Mouse (Mus musculus): ENCODE data around the gene Tmem41a.
"Not testable (repeated sequence)": the region's sequence is repeated elsewhere in the genome, so short reads cannot be mapped to it uniquely, and the experiment has no call there.

The Tmem41a gene

DNA sequence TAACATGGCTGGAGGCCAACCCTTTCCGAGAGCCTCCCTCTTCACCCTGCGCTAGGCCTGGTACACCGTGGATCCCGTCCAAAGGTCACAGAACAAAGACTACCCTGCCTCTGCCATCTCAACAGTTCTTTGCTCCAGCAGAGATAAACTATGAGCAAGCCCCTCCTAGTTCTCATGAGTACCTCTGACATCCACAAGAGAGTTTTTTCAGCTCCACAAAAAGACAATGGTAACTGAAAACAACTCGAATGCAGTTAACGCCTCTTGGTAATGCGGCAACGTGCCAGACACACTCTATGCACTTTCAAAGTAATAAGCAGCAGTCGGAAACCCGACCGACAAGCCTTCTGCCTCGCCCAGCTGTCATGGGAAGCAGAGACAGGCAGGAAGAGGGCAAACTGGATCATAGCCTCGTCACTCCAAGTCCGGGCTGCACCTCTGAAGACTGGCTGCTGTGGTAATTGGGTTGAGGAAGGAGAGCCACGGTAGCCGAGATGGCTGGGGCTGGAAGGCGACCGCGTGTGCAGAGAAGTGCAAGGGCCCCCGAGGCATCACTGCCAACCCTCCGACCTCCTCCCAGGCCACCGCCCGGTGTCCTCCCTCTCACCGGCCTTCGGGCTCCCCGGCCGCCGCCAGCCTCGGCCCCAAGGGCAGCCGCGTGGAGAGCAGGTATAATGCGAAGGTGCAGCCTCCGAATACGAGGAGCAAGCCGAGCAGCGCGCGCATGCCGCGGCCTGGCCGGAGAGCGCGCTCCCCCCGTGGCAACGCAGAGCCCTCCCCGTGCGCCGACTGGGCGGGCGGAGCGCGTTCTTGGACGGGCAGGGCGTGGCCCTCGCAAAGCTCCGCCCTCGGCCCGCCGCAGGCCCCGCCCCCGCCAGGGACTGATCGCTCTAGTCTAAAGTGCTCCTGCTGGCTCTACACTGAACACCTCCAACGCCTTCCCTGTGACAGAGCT lies at the start of gene Tmem41a:
Tmem41a (minus strand) TSS at position 792 of the 955 bp plus-strand sequence.
- DNase-seq (ENCODE audit: low read depth, low spot score) = peak; percentile 84
- Histone ChIP-seq H3K36me3 (ENCODE audit: control insufficient read depth, insufficient read depth, low read length, poor library complexity, severe bottlenecking) (no peaks in the 10 kb centered on the region), H3K27me3 (ENCODE audit: control insufficient read depth, insufficient read depth, low read length, poor library complexity, severe bottlenecking) (no peaks in the 10 kb centered on the region)

DNA sequence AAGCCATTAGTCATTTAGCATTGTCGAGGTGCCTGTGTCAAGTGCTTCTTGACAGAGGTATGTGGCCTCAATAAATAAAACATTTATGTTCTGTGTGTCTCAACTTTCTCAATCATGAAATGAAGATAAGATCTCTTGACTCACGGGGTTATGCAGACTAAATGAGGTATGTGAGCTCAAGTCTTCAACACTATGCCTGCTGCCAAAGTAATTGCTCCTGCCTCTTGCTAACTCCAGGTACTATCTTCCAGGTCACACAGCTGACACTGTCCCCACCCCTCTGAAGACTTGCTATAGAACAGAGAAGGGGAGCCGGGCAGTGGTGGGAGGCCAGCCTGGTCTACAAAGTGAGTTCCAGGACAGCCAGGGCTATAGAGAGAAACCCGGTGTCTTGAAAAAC lies 49.0 kb upstream of the Tmem41a start:
- Histone ChIP-seq H3K27me3 (ENCODE audit: control insufficient read depth, insufficient read depth, low read length, poor library complexity, severe bottlenecking) (no peaks in the 10 kb centered on the region), H3K36me3 (ENCODE audit: control insufficient read depth, insufficient read depth, low read length, poor library complexity, severe bottlenecking) (no peaks in the 10 kb centered on the region)
- DNase-seq (ENCODE audit: low read depth, low spot score) = no peak

DNA sequence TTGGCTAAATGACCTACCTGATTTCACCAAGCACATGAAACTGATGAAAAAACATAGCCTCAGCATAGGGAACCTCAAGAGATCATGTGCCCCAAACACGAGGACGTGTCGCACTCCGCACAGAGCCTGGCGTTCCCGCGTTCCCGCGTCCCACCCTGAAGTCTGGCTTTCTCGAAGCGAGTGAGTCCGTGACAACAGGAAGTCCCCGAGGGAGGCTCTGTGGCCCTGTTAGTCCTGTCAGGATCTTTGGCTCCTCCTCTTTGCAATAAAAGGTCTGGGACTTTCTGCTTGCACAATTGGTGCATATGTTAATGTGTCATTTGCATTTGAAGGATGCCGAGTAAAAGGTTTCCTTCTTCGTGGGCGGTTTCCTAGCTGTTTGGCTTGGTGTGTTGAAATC lies 48.0 kb upstream of the Tmem41a start, which contains the start of gene Liph:
Liph (minus strand) TSS at position 360 of the 400 bp plus-strand sequence.
- no peaks in the 10 kb centered on the region for H3K36me3 ChIP-seq (ENCODE audit: control insufficient read depth, insufficient read depth, low read length, poor library complexity, severe bottlenecking)
- no peaks in the 10 kb centered on the region for H3K27me3 ChIP-seq (ENCODE audit: control insufficient read depth, insufficient read depth, low read length, poor library complexity, severe bottlenecking)
- peak; percentile 31 for DNase-seq (ENCODE audit: low read depth, low spot score)

DNA sequence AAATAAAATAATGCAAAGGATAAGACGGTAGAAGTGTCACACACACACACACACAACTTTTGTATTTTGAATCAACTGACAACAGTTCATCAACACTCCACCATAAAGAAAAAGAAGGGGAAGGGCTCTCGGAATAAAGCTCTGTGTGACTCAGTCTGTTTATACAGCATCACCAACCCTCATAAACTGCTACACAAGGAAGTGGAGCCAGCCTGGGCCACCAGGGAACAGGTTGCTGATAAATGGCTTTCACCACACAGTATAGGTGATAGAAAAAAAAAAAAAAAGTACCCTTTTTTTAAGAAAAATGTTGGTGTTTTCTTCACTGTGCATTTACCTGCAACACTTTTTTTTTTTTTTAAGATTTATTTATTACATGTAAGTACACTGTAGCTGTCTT lies 44.4 kb upstream of the Tmem41a start:
- no peak for DNase-seq (ENCODE audit: low read depth, low spot score)
- Histone ChIP-seq H3K27me3 (ENCODE audit: control insufficient read depth, insufficient read depth, low read length, poor library complexity, severe bottlenecking) (no peaks in the 10 kb centered on the region), H3K36me3 (ENCODE audit: control insufficient read depth, insufficient read depth, low read length, poor library complexity, severe bottlenecking) (no peaks in the 10 kb centered on the region)

DNA sequence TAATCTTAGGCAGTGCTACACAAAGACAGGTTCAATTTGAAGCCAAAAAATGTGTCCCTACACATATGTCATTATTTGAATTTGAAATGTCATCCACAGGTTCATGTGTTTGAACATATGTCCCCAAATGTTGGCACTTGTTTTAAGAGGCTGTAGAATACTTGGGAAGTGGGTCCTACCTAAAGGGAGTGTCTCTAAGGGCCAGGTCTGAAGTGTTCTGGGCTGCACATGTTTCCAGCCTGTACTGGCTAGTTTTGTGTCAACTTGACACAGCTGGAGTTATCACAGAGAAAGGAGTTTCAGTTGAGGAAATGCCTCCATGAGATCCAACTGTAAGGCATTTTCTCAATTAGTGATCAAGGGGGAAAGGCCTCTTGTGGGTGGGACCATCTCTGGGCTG lies 43.5 kb upstream of the Tmem41a start:
- H3K36me3 ChIP-seq (ENCODE audit: control insufficient read depth, insufficient read depth, low read length, poor library complexity, severe bottlenecking); DNase-seq (ENCODE audit: low read depth, low spot score); H3K27me3 ChIP-seq (ENCODE audit: control insufficient read depth, insufficient read depth, low read length, poor library complexity, severe bottlenecking): not testable (repeated sequence)

DNA sequence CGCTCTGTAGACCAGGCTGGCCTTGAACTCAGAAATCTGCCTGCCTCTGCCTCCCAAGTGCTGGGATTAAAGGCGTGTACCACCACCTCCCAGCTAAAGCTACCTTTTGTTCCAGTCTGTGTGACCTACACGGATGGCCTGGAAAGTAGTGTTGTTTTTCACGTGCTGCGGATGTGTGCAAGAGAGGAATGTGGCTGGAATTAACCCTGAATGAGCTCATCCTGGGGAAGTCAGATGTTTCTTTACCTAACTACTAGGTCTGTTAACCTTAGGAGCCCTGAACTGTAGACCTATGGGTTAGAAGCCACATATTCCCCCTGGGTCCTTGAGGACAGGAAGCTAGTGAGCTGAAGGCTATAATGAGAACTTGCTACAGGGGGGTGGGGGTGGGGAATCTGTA lies 40.6 kb upstream of the Tmem41a start:
- no peaks in the 10 kb centered on the region for H3K36me3 ChIP-seq (ENCODE audit: control insufficient read depth, insufficient read depth, low read length, poor library complexity, severe bottlenecking)
- no peak for DNase-seq (ENCODE audit: low read depth, low spot score)
- no peaks in the 10 kb centered on the region for H3K27me3 ChIP-seq (ENCODE audit: control insufficient read depth, insufficient read depth, low read length, poor library complexity, severe bottlenecking)

DNA sequence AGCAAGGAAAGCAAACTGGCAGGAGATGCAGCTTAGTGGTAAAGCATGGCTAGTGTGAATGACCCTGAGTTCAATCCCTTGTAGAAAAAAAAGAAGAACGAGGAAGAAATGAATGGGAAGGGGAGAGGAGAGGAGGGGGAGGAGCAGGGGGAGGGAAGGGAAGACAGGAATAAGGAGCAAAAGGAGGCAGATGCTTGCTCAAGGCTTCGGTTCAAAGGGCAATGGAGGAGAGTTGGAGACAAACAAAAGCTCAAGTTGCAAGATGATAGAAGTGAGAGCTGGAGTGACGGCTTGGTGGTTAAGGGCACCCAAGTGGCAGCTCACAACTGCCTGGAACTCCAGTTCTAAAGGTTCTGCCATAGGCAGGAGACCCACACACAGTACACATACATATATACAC lies 38.8 kb upstream of the Tmem41a start:
- no peaks in the 10 kb centered on the region for H3K36me3 ChIP-seq (ENCODE audit: control insufficient read depth, insufficient read depth, low read length, poor library complexity, severe bottlenecking)
- no peak for DNase-seq (ENCODE audit: low read depth, low spot score)

DNA sequence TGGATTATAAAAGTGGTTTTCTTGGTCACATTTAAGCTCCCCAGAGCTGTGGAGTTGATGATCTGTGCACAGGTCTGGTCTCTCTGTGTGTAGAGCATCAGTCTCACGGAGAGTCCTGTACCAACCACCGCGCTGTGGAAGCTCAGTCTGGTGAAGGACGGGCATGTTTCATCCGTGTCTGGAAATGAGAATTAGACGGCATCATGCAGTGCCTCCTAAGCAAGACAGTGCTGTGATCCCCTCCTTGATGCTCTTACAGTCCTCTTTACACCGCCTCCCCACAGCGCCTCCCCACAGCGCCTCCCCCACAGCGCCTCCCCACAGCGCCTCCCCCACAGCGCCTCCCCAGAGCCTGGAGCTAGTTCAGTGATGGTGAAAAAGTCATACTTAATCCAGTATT lies 36.7 kb upstream of the Tmem41a start:
- Histone ChIP-seq H3K27me3 (ENCODE audit: control insufficient read depth, insufficient read depth, low read length, poor library complexity, severe bottlenecking) (no peaks in the 10 kb centered on the region), H3K36me3 (ENCODE audit: control insufficient read depth, insufficient read depth, low read length, poor library complexity, severe bottlenecking) (no peaks in the 10 kb centered on the region)
- DNase-seq (ENCODE audit: low read depth, low spot score) = no peak

More for the DNA sequence above, 38.8 kb upstream of the Tmem41a start:
- H3K27me3 ChIP-seq (ENCODE audit: control insufficient read depth, insufficient read depth, low read length, poor library complexity, severe bottlenecking) = no peaks in the 10 kb centered on the region

DNA sequence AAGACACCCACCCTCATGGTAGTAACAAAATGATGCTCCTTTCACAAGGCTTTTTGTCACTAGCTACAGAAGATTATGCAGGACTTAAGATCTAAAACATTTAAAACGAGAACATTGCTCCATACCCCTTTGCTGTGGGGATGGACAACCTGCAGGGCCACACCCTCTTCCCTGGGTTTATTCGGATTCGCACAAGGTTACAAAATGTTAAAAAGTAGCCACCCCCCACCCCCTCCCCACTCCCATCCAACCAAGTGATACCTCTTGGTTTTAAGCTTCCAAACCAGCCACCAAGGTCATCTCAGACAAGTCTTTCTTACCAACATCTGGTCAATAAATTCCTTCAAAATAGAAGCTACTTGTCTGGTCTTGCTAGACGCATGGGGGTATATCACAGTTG lies 36.2 kb upstream of the Tmem41a start:
- no peak for DNase-seq (ENCODE audit: low read depth, low spot score)
- H3K36me3 ChIP-seq (ENCODE audit: control insufficient read depth, insufficient read depth, low read length, poor library complexity, severe bottlenecking) = no peaks in the 10 kb centered on the region
- no peaks in the 10 kb centered on the region for H3K27me3 ChIP-seq (ENCODE audit: control insufficient read depth, insufficient read depth, low read length, poor library complexity, severe bottlenecking)

DNA sequence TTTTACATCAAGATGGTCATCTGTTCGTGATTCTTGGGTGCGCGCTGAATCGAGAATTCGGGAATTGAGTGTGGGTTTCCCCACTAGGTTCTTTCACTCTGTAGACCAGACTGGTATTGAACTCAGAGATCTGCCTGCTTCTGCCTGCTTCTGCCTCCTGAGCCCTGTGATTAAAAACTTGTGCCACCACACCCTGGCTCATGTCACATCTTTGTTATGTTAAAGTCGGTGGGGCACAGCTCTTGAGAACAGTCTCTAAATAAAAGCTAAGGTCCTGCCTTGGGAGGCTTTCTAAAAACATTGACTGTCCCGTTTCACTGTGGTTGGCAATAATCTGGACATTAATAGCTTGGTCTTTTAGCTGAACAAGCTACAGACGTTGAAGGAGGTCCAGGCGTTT lies 35.8 kb upstream of the Tmem41a start:
- DNase-seq (ENCODE audit: low read depth, low spot score) = no peak
- H3K27me3 ChIP-seq (ENCODE audit: control insufficient read depth, insufficient read depth, low read length, poor library complexity, severe bottlenecking) = no peaks in the 10 kb centered on the region
- no peaks in the 10 kb centered on the region for H3K36me3 ChIP-seq (ENCODE audit: control insufficient read depth, insufficient read depth, low read length, poor library complexity, severe bottlenecking)

DNA sequence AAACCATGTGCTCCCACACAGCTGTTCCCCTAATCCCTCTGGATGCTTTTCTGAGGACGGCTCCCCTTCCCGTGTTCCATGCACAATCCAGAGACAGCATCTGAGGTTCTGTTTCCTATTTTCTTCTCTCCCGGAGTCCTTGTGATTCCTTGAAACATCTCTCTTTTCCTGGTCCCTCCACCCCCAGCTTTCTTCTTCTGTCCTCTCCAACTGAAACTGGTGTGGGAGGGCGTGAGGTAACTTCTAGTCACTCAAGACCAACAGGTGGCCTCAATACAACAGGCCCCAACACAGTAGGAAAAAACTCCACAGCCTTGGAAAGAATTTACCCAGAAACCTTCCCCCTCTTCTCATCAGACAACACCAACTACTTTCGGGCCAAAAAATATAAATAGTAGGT lies 30.0 kb upstream of the Tmem41a start:
- no peak for DNase-seq (ENCODE audit: low read depth, low spot score)
- Histone ChIP-seq H3K36me3 (ENCODE audit: control insufficient read depth, insufficient read depth, low read length, poor library complexity, severe bottlenecking) (no peaks in the 10 kb centered on the region), H3K27me3 (ENCODE audit: control insufficient read depth, insufficient read depth, low read length, poor library complexity, severe bottlenecking) (no peaks in the 10 kb centered on the region; the same call in 1 of the 2 replicates)

DNA sequence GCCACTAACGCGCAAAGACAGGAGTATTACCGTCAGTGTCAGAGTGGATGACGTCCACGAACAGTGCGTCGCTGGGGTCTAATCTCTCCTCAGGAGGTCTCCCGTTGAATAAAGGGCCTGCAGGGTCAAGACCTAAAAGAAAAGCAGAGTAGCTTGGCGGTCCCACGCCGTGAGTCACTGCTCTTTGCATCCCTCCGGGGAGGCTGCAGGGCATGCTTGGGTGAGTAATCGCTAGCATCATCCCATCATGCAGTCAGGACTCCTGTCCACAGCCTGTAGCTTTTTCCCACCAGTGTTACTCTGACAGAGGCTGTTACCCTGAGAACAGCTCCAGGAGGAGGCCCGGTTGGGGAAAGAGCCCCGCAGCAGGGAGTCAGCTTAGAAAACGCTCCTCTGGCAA lies 28.9 kb upstream of the Tmem41a start:
- H3K27me3 ChIP-seq (ENCODE audit: control insufficient read depth, insufficient read depth, low read length, poor library complexity, severe bottlenecking) = no peaks in the 10 kb centered on the region; the same call in 1 of the 2 replicates
- no peak for DNase-seq (ENCODE audit: low read depth, low spot score)
- H3K36me3 ChIP-seq (ENCODE audit: control insufficient read depth, insufficient read depth, low read length, poor library complexity, severe bottlenecking) = no peaks in the 10 kb centered on the region

DNA sequence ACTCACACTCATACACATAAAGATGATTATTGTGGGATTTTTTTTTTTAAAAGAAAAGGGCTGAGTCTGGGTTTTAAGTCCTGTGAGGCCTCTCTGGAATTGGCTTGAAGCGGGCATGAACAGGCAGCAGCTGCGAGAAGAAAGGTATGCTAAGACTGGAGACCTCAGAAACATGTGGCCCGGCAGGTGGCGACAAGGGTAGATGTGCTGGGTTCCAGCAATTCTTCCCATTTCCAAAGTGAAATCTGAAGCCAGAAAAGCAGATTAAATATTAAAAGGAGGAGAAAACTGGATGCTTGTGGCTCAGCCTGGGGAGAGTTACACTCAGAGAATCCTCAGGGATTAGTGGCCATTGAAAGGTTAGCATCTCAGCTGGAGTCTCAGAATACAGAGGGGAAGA lies 24.1 kb upstream of the Tmem41a start:
- no peaks in the 10 kb centered on the region for H3K36me3 ChIP-seq (ENCODE audit: control insufficient read depth, insufficient read depth, low read length, poor library complexity, severe bottlenecking)
- DNase-seq (ENCODE audit: low read depth, low spot score) = no peak
- H3K27me3 ChIP-seq (ENCODE audit: control insufficient read depth, insufficient read depth, low read length, poor library complexity, severe bottlenecking) = no peaks in the 10 kb centered on the region

DNA sequence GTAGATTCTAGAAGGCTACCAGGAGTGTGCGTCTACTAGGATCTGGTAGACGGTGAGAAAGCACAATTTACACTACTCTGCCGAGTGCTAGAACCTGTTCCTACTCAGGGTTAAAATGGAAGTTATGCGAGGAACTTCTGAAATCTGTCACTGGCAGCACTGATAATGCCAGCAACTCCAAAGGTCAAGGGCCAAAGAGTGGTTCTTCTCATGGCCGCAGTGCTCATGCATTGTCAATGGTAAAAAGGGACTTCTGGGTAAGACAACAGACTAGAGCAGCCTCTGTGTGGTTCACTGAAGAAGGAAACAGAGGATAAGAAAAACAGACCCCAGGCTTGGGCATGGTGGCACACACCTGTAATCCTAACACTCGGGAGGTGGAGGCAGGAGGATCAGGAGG lies 23.2 kb upstream of the Tmem41a start:
- H3K27me3 ChIP-seq (ENCODE audit: control insufficient read depth, insufficient read depth, low read length, poor library complexity, severe bottlenecking) = no peaks in the 10 kb centered on the region
- no peaks in the 10 kb centered on the region for H3K36me3 ChIP-seq (ENCODE audit: control insufficient read depth, insufficient read depth, low read length, poor library complexity, severe bottlenecking)
- no peak for DNase-seq (ENCODE audit: low read depth, low spot score)

DNA sequence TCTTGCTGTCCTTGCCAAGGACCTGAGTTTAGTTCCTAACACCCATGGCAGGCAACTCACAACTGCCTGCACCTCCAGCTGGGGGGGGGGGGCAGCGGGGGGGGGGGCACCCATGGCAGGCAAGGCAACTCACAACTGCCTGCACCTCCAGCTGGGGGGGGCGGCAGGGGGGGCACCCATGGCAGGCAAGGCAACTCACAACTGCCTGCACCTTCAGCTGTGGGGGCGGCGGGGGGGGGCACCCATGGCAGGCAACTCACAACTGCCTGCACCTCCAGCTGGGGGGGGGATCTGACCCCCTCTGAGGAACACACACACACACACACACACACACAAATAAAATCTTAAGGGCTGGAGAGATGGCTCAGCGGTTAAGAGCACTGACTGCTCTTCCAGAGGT lies 22.5 kb upstream of the Tmem41a start:
- no peak for DNase-seq (ENCODE audit: low read depth, low spot score)
- H3K27me3 ChIP-seq (ENCODE audit: control insufficient read depth, insufficient read depth, low read length, poor library complexity, severe bottlenecking) = no peaks in the 10 kb centered on the region
- H3K36me3 ChIP-seq (ENCODE audit: control insufficient read depth, insufficient read depth, low read length, poor library complexity, severe bottlenecking) = no peaks in the 10 kb centered on the region

Data from splenic B cell, adult 2 months (primary cell).